9 mouse cellular contexts compared by ENCODE assay signal in genomic region chr7:73741392-73741791, GRCm38 (mm10). TPM values are rescaled to one million over a fixed set of nuclear protein-coding genes. Genes with fewer than 3 reads are reported as not detected.
DNase-seq lines count a peak whose midpoint lies in the region; ATAC-seq and TF ChIP-seq lines count a peak whose summit lies in the region.
"Had no signal": no experiment of that assay in that cellular context is flagged by ENCODE, and none has a peak within 500 bp of the region (broad histone marks: within the 10 kb centered on the region; RNA-seq: fewer than 3 reads in every experiment).

No protein-coding gene starts in this region.

- peaks cover under 1% of the 10 kb centered on the region; the same call in 1 of the 2 replicates for H3K9me3 ChIP-seq in E14TG2a.4 (ENCODE audit: low read length)
- no peaks in the 10 kb centered on the region for H3K9me3 ChIP-seq in hindbrain, embryonic 14.5 days (ENCODE audit: control insufficient read depth, low read length)

- peak overlapping the region; percentile 72 for H3K4me2 ChIP-seq in hindbrain, embryonic 14.5 days (replicated peaks)

- peaks cover 63% of the 10 kb centered on the region for H3K27me3 ChIP-seq in E14TG2a.4 (ENCODE audit: insufficient read depth, low read length)
- 0 out of 2 replicates have a peak, but pooled peaks cover 5% of the 10 kb centered on the region for H3K27me3 ChIP-seq in hindbrain, embryonic 14.5 days (ENCODE audit: control insufficient read depth, insufficient read depth, low read length)

- 0 out of 2 replicates have a peak overlapping the region, but pooled peaks have one; percentile 85 for H3K27ac ChIP-seq in hindbrain, embryonic 14.5 days
- H3K27ac ChIP-seq: macrophage had no signal

- 61% methylated on average over 5 of the region's 5 CpGs for WGBS in hindbrain, embryonic 14.5 days

- no peak for ATAC-seq in hindbrain, embryonic 14.5 days (ENCODE audit: low FRiP score)

- peak; percentile 11 for DNase-seq in embryo, embryonic 10 days (ENCODE audit: low spot score)
- DNase-seq in embryo, embryonic 11 days = no peak
- no peak for DNase-seq in hindbrain, embryonic 14.5 days (ENCODE audit: low spot score)
- peak; percentile 37 for DNase-seq in lung, postnatal 10 days
- DNase-seq in thymus, postnatal 10 days (ENCODE audit: low spot score in 2 of 2) = no peak
- no peak for DNase-seq in adrenal gland, adult 18-20 months (ENCODE audit: low spot score in 2 of 2)
- no peak for DNase-seq in layer of hippocampus, postnatal 25 days (ENCODE audit: extremely low spot score in 1 of 2, low spot score in 1 of 2)

- no peaks in the 10 kb centered on the region for H3K36me3 ChIP-seq in E14TG2a.4 (ENCODE audit: insufficient read depth, low read length)
- H3K36me3 ChIP-seq in hindbrain, embryonic 14.5 days (replicated peaks; ENCODE audit: control insufficient read depth, insufficient read depth) = no peaks in the 10 kb centered on the region

- H3K9ac ChIP-seq in hindbrain, embryonic 14.5 days = peak overlapping the region; percentile 78

- peaks cover 21% of the 10 kb centered on the region for H3K4me1 ChIP-seq in E14TG2a.4 (replicated peaks; ENCODE audit: low read depth, low read length)
- peaks cover 16% of the 10 kb centered on the region for H3K4me1 ChIP-seq in hindbrain, embryonic 14.5 days (replicated peaks; ENCODE audit: control insufficient read depth, insufficient read depth, low read length)

- peak overlapping the region; percentile 84; the same call in 1 of the 2 replicates for H3K4me3 ChIP-seq in E14TG2a.4 (replicated peaks; ENCODE audit: low read length)
- H3K4me3 ChIP-seq in hindbrain, embryonic 14.5 days (replicated peaks; ENCODE audit: low read length) = peak overlapping the region; percentile 65

- TF ChIP-seq CTCF in E14TG2a.4 (conservative IDR thresholded peaks at IDR 0.05; ENCODE audit: low read length) = no peak

RNA-seq across cellular contexts. Expression of gene Fam174b, which starts 1.3 kb away (rescaled TPM):
- 32.9 and 37.6 TPM in 2 replicates for polyA plus RNA-seq in hindbrain, embryonic 14.5 days (2014; fragmentation: Nextera tagmentation; extraction: Ambion mirVana)
- total RNA-seq in adrenal gland, adult 18-20 months (2021) = 10 to 100 TPM; 10.9 to 11.4 TPM
- total RNA-seq in layer of hippocampus, postnatal 25 days (2021) = 10 to 100 TPM; 29.2 to 29.6 TPM

Comparison
In these comparisons a context has a peak if more than half of its experiments do, and no peak if none do; other contexts are left out.
1. DNase-seq: peak in embryo, embryonic 10 days (single experiment) and lung, postnatal 10 days (single experiment); none in embryo, embryonic 11 days (single experiment), hindbrain, embryonic 14.5 days (single experiment), thymus, postnatal 10 days (0 of 2), adrenal gland, adult 18-20 months (0 of 2) and layer of hippocampus, postnatal 25 days (0 of 2).